ENCODE assay signal across 10 mouse cellular contexts in genomic region chr16:96610806-96611205, GRCm38 (mm10).
DNase-seq lines count a peak whose midpoint lies in the region; ATAC-seq and TF ChIP-seq lines count a peak whose summit lies in the region.
"Had no signal": no experiment of that assay in that cellular context is flagged by ENCODE, and none has a peak within 500 bp of the region (broad histone marks: within the 10 kb centered on the region; RNA-seq: fewer than 3 reads in every experiment).

No protein-coding gene starts in this region.

- H3K27me3 ChIP-seq in kidney, embryonic 16.5 days (ENCODE audit: insufficient read depth, low read length): peaks cover 7% of the 10 kb centered on the region; the same call in 1 of the 2 replicates
- H3K27me3 ChIP-seq in Patski: peaks cover 10% of the 10 kb centered on the region
- no peaks in the 10 kb centered on the region for H3K27me3 ChIP-seq in liver, embryonic 14.5 days (ENCODE audit: control insufficient read depth, insufficient read depth, low read length)
- no peaks in the 10 kb centered on the region for H3K27me3 ChIP-seq in spleen, adult 2 months (ENCODE audit: control insufficient read depth, insufficient read depth, low read length)
- H3K27me3 ChIP-seq: embryonic facial prominence, embryonic 15.5 days; liver, embryonic 15.5 days; stomach, embryonic 15.5 days had no signal

- H3K27ac ChIP-seq in kidney, embryonic 16.5 days (ENCODE audit: low read length): no peak overlapping the region
- H3K27ac ChIP-seq in liver, embryonic 14.5 days: no peak overlapping the region
- H3K27ac ChIP-seq in spleen, adult 2 months (ENCODE audit: insufficient read depth, low read length): no peak overlapping the region
- H3K27ac ChIP-seq: embryonic facial prominence, embryonic 15.5 days; liver, embryonic 15.5 days; stomach, embryonic 15.5 days had no signal

- H3K9ac ChIP-seq in kidney, embryonic 16.5 days (replicated peaks; ENCODE audit: low read length): no peak overlapping the region
- H3K9ac ChIP-seq in liver, embryonic 14.5 days (replicated peaks): no peak overlapping the region
- H3K9ac ChIP-seq: embryonic facial prominence, embryonic 15.5 days; liver, embryonic 15.5 days; stomach, embryonic 15.5 days had no signal

- peak; percentile 65 for TF ChIP-seq CTCF in Patski (IDR thresholded peaks at IDR 0.05)
- peak; percentile 39; the same call in 1 of the 2 replicates for TF ChIP-seq CTCF in liver, embryonic 14.5 days (IDR thresholded peaks at IDR 0.05; ENCODE audit: low read depth)
- TF ChIP-seq CTCF in spleen, adult 2 months (IDR thresholded peaks at IDR 0.05; ENCODE audit: extremely low read depth, insufficient read depth, insufficient read length, insufficient replicate concordance): peak; percentile 41; the same call in 1 of the 2 replicates

- H3K36me3 ChIP-seq in kidney, embryonic 16.5 days (ENCODE audit: insufficient read depth, low read length): no peaks in the 10 kb centered on the region
- no peaks in the 10 kb centered on the region for H3K36me3 ChIP-seq in liver, embryonic 14.5 days (replicated peaks; ENCODE audit: control insufficient read depth, insufficient read depth, low read depth)
- H3K36me3 ChIP-seq in spleen, adult 2 months (ENCODE audit: control insufficient read depth, insufficient read depth, low read length): no peaks in the 10 kb centered on the region
- H3K36me3 ChIP-seq: embryonic facial prominence, embryonic 15.5 days; liver, embryonic 15.5 days; stomach, embryonic 15.5 days had no signal

- no peaks in the 10 kb centered on the region for H3K9me3 ChIP-seq in kidney, embryonic 16.5 days (ENCODE audit: low read length)
- H3K9me3 ChIP-seq in liver, embryonic 14.5 days (ENCODE audit: control insufficient read depth, low read length): no peaks in the 10 kb centered on the region
- H3K9me3 ChIP-seq: embryonic facial prominence, embryonic 15.5 days; liver, embryonic 15.5 days; stomach, embryonic 15.5 days had no signal

- CTCF ChIA-PET in Patski (lab: Charles Lee): interaction anchor here (0.7 to 1.8 kb wide), 4 partner anchors 55 to 253 kb away, joined by 3 to 6 read pairs (median 4); partner anchors contain the start of gene Pcp4

- no peaks in the 10 kb centered on the region for H3K4me1 ChIP-seq in kidney, embryonic 16.5 days (ENCODE audit: insufficient read depth, low read length)
- H3K4me1 ChIP-seq in liver, embryonic 14.5 days (replicated peaks; ENCODE audit: control insufficient read depth in 2 of 2, insufficient read depth in 2 of 2, low read length in 1 of 2): no peaks in the 10 kb centered on the region
- H3K4me1 ChIP-seq in spleen, adult 2 months (ENCODE audit: control insufficient read depth, insufficient read depth, insufficient read length): no peaks in the 10 kb centered on the region
- H3K4me1 ChIP-seq: embryonic facial prominence, embryonic 15.5 days; liver, embryonic 15.5 days; stomach, embryonic 15.5 days had no signal

- TF ChIP-seq POLR2A in spleen, adult 2 months (IDR thresholded peaks at IDR 0.05; ENCODE audit: low read depth, low read length): no peak

- POLR2A ChIA-PET in Patski (lab: Charles Lee): no interaction called here

- no peak for TF ChIP-seq EP300 in liver, embryonic 14.5 days (IDR thresholded peaks at IDR 0.05; ENCODE audit: low read depth)

- in situ Hi-C loops in Patski (cut with MboI; ENCODE audit: low pct_unique_long_range_greater_than_20kb): no loop called here

- peak; percentile 56 for DNase-seq in kidney, adult 18-20 months
- no peak for DNase-seq in Patski (ENCODE audit: low read depth, low spot score)
- DNase-seq in c-Kit-positive CD71-positive TER-119-positive erythroid progenitor cells, embryonic 14.5 days (ENCODE audit: low spot score): peak; percentile 1
- DNase-seq in induced T-regulatory cell, adult 2 months (ENCODE audit: low read depth): peak; percentile 14
- no peak for DNase-seq in liver, embryonic 14.5 days (ENCODE audit: low read depth in 3 of 3, low spot score in 3 of 3)
- peak; percentile 45 to 72 for DNase-seq in spleen, adult 2 months (ENCODE audit: low read depth in 1 of 2, low spot score in 2 of 2)

- H3K4me3 ChIP-seq in kidney, embryonic 16.5 days (ENCODE audit: low read length): no peak overlapping the region
- H3K4me3 ChIP-seq in liver, embryonic 14.5 days (ENCODE audit: insufficient read depth in 1 of 2, low read depth in 2 of 2, low read length in 2 of 2): no peak overlapping the region
- H3K4me3 ChIP-seq in spleen, adult 2 months (ENCODE audit: extremely low read depth, insufficient read depth, insufficient read length): no peak overlapping the region
- H3K4me3 ChIP-seq: embryonic facial prominence, embryonic 15.5 days; liver, embryonic 15.5 days; stomach, embryonic 15.5 days had no signal

- no peak overlapping the region for H3K4me2 ChIP-seq in kidney, embryonic 16.5 days (replicated peaks; ENCODE audit: low read depth, low read length)
- H3K4me2 ChIP-seq in liver, embryonic 14.5 days (ENCODE audit: low read depth): no peak overlapping the region
- H3K4me2 ChIP-seq: embryonic facial prominence, embryonic 15.5 days; liver, embryonic 15.5 days; stomach, embryonic 15.5 days had no signal

- no peak for ATAC-seq in kidney, embryonic 16.5 days (ENCODE audit: low FRiP score, low TSS enrichment)
- no peak for ATAC-seq in Patski
- no peak for ATAC-seq in liver, embryonic 14.5 days (ENCODE audit: insufficient read depth)

- WGBS in kidney, embryonic 16.5 days: 87% methylated on average over 1 of the region's 1 CpGs
- 55% methylated on average over 1 of the region's 1 CpGs for WGBS in liver, embryonic 14.5 days (ENCODE audit: insufficient replicate concordance)
- 88% methylated on average over 1 of the region's 1 CpGs for WGBS in spleen, adult 2 months

Comparison
In these comparisons a context has a peak if more than half of its experiments do, and no peak if none do; other contexts are left out.
1. DNase-seq: peak in kidney, adult 18-20 months (single experiment), c-Kit-positive CD71-positive TER-119-positive erythroid progenitor cells, embryonic 14.5 days (single experiment), induced T-regulatory cell, adult 2 months (single experiment) and spleen, adult 2 months (2 of 2); none in Patski (single experiment) and liver, embryonic 14.5 days (0 of 3).
2. Peak in every context shown above with its lines, with median percentiles within 50 percentile points of each other: CTCF ChIP-seq.